Mouse (Mus musculus) mouse embryonic stem cell (cell line): ENCODE measurements at regions not wholly inside any gene's neighbourhood (a gene's known extent, or its start where the extent isn't known, plus 50 kb on each side); places are given as distances from the start of the nearest gene placed in this dataset.

Source experiments
- in situ Hi-C, 2 experiments: fragments of 300-500 bp; cut with MboI; formaldehyde crosslinking; loops; 1 replicate in 1 of 2; 3 replicates in 1 of 2; pipeline ENCODE4 v1.14.3; 2019 to 2020; ENCODE audit warnings: low sequenced_read_pairs in 2 of 2, low pct_unique_long_range_greater_than_20kb in 1 of 2, mixed read lengths in 1 of 2; ENCODE audit not compliant: unreplicated experiment in 1 of 2

DNA sequence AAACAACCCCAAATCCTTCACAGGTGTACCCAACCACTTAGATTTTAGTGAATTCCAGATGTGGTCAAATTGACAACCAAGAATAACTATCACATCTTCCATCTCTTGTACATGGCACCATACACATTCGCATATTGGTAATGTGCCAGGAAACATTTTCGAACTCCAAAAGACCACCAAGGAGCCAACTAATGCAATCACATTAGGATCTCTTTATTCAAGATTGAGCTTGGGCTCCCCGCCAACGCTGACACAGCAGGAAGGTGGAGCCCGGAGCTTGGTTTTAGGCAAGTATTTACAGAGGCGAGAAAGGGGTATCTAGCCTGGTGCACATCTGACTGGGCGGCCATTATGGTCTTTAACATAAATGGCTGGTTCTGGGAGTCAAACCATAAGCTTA, 285.8 kb upstream of the Auts2 start:
- in situ Hi-C loops, result no loop called here

DNA sequence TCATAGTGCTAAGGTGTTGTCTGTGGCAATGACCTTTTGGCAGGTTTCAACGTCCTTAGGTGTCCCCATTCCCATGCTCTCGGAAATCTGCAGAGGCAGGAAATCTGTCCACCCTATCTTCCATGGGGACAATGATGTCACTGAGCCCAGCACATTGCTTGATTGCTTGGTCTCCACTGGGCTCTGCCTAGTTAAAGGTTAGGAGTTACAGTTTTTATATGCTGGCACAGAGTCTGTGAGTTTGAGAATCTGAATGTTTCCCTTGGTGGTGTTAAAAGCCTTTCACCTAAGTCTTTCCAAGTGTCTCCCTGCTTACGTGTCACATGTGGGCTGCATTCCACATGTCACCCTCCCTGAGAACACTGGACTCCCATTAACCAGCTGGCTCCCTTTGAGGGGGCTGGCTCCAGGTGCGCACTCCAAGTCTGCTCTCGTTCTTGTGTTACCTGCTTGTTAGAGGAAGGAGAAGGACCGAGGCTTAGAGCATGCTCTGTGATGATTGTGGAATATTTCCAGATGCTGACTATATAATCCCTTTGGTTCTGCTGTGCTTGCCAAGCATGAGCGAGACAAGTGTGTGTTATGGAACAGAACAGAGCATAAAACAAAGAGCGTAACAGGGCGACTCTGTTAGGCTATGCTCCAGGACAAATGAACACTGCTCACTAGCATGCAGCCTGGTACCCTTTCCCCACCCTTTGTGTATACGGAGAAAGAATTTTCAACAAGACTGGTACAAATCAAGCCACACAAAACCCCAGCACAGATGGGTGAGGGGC, 284.6 kb upstream of the Auts2 start:
- in situ Hi-C loops, result no loop called here

DNA sequence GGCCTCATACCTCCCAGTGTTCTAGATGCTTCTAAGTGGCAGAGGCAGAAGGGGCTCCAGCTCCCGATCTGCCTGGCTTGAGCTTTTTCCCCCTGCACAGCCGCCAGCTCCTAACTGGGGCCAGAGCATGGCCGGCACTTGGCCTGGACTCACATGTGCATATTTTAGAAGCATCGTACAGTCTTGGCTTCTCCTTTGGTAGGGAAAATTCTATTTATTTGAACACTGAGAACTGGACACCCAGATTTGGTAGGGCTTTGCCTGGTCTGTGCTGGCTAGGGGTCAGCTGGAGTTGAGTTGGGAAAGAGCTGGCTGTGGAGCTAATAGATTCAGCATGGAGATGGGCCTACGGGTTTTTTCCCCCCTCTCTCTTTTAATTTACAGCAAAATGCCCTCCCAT, 282.9 kb upstream of the Auts2 start:
- in situ Hi-C loops, result no loop called here

DNA sequence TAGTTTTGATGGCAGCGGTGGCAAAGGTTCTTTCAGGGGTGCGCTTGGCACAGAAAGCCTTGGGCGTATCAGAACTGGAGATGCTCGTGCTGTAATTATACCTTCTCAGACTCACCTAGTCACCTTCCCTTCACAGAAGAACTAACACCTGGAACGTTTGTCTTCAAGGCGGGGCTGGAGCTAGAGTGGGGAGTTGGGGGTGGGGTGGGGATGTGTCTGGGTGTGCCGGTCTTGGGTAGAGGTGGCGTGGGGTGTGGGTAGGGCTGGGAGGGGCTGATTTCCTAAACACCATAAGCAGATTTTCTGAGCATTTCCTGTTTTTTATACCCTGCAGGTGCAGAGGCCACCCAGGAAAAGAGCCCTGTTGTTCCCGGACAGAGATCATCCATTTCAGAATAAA, 274.5 kb upstream of the Auts2 start:
- in situ Hi-C loops, result no loop called here

DNA sequence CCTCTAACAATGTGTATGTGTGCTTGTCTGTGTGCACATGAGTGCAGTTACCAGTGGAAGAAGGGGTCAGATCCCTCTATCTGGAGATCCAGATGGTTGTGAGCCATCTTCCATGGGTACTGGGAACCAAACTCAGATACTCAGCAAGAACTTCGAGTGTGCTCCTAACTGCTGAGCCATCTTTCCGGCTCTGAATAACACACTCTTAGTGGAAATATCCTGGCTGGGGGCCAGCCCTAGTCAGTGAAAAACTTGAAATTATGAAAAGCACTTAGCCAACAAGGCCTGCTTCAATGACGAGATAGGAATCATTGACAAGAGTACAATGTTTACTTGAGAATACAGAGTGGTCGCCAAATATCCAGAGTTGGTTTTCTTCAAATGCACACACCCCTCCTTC, 266.0 kb upstream of the Auts2 start:
- in situ Hi-C loops, result no loop called here

DNA sequence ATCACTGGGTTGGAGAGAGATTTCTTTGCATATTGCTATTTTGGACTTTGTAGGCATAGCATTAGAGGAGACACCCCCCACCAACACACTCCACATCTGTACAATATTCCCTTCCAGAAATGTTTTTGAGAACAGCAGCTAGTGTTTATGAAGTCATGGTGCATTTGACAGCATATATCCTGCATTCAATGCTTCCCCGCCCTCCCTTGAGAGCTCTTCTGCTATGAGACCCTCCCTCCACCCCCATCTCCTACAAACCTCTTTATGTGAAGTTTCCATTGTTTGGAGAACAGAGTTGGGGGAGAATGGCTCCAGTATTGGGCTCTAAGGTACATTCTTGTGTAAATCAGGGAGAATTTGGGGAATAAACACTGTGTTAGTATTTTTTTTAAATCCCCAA, 252.9 kb upstream of the Auts2 start:
- in situ Hi-C loops, result no loop called here

DNA sequence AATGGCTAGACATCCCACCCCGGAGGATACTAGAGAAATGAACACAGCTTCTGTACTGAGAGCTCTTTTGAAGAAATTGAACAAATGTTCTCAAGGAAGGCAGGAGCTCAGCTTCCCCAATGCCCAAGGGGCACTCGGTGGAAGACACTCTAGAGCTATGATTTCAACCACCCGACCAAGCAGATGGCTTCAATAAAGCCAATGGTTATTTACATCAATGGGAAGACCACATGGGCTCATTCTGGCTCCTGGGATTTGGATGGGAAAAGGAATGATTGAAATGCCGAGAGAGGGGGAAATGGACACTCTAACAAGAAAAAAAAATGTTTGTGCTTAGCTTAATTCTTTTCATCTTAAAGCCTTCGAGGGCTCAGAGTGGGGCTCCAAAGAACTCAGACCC, 249.3 kb upstream of the Auts2 start:
- in situ Hi-C loops, result no loop called here

DNA sequence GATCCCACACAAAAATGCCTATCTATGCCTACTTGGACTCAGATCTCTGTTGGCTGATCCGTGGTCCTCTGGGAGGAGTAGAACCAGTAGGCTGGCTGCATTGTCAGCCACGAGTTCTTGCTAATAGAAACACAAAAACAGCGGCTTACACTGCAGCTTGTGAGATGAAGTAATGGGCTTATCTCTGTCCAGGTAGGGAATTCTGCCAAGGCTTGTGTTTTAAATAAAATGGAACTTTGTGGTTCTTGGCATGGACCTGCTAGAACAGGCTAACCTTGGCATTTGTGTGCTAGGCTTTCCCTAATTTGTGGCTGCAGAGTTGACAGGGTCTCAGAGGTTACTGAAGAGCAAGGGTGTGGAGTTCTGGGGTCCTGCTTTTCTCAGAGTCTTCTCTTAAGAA, 242.1 kb upstream of the Auts2 start:
- in situ Hi-C loops, result no loop called here

DNA sequence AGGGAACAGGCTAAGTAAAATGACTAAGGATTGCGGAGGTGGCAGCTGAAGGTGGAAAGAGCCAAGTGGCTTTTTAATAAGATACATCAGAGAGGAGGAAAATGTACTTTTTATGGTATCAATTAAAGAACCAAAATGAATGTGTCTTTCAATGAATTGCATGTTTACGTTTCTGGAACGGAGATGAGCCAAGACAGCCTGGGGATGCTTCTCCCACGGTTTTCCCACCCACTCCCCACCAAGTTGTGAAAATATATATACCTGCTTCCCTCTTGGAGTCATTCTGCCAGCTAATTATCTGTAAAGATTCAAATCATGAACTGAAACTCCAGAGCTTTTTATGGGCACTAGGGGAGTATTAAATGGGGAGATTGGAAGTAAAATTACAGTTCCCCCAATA, 241.6 kb upstream of the Auts2 start:
- in situ Hi-C loops, result no loop called here

DNA sequence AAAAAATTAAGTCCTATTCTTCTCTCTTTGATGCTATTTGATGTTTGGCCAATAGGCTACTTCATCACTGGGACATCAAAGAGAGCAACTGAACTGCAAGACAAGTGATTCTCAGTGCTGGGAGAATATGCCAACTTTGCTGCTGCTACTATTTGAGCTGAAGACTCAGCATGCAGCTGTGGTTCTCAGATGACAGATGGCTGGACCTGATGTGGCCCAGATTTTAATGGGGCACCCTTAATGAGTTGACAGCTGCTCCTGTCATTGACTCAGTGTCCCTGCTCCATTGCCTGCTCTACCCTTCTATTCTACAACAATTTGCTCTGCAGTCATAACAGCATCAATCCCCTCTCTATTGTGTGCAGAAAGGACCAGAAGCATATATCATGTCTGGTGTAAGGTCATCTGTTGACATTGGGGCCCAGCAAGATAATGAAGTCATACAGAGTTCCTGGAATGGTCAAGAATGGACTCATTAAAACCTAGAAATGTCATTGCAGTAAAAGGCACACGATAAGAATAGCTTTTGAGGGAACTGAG, 231.1 kb upstream of the Auts2 start:
- in situ Hi-C loops, result no loop called here

DNA sequence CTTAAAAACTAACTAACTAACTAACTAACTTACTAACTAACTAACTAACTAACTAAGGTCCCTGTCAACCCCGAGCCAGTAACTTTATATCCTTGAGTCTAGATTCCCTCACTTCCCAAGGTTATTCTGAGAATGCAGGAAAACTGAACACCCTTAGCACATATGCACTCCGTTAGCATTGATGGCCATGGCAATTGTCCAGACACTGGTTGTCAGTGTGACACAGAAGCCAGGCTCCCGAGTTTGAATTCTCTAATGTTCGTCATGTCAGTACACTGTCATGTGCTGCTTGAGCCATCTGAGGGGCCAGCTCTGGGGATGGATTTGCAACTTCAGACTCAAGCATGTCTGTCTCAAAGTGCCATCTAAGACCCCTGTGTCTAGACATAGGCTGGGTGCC, 217.3 kb upstream of the Auts2 start:
- in situ Hi-C loops, result no loop called here

DNA sequence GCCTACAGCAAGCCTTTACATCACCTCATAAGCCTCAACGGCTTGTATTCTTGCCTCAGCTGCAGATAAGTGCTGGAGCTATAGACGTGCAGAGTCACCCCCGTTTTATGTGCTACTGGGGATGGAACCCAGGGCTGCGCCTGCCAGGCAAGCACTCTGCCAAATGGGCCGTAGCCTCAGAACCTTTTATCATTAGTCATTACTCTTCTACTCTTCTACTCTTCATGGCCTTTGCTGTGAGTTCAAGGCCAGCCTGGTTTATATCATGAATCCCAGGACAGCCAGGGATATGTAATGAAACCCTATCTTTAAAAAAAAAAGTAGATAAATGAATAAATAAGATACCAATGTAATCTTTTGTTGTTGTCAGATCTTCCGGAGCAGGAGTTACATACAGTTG, 216.6 kb upstream of the Auts2 start:
- in situ Hi-C loops, result no loop called here

DNA sequence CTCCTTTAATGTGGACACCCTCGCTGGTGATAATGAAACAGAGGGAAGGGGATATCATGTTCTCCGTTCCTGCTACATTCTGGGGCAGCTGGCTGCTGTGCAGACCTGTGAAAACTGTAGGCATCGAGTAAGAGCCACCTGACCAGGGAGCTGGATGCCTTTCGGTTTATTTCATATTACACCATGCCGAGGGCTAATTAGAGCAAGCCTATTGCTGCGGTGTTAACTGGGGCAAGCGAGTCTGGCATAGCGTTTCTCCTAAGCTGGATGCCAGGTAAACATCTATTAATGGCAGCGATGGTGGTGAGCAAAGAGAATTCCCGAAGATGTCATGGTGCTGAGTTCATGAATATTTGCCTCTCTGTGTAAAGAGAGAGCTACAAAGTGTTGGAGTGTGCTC, 215.8 kb upstream of the Auts2 start:
- in situ Hi-C loops, result no loop called here

DNA sequence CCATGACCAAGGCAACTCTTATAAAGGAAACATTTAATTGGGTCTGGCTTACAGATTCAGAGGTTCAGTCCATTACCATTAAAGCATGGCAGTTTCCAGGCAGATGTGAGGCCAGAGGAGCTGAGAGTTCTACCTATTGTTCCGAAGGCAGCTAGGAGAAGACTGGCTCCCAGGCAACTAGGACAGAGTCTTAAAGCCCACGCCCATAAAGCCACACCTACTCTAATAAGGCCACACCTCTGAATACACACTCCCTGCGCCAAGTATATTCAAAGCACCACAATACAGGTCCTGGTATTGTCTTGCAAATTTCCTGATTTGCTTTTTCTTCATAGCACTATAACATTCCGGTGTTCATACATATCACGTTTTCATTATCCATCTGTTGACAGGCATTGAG, 194.8 kb upstream of the Auts2 start:
- in situ Hi-C loops, result no loop called here

DNA sequence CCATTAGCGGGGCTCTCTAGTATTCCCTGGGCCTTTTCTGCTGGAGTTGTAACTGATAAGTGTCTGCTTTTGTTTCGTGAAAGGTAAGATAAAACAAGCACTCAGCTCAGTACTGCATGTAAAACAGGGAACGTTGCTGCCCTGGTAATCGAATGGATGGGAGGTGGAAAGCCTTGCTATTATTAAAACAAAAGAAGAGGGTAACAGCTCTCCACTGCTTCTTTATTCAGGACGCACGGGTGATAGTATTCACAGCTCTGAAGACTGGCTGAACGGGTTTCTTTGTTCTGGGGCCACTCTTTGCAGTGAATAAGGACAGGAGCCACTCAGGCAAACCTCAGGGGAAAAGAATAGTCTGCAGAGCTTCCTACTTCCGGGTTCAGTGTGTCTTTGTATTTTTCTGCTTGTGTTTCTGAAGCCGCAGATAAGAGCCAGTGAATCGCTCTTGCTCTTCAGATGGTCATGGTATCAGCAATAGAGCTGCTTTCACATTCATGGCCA, 185.6 kb upstream of the Auts2 start:
- in situ Hi-C loops, result no loop called here

DNA sequence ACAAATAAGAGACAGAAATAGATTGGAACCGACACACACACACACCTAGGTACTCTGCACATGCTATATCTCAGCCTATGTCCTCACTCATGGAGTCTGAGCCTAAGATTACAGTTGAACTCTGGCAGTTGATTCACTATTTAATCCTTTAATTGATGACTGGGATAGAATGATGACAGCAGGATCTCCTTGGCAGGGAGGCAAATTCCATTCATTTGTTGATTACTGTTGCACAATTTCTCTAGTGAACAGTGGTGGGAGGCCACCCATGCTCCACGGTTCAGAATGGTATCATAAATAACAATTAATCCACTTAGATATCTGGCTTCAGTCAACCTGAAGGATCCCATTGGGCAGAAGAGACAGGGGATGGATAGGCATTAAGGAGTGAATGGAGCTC, 181.3 kb upstream of the Auts2 start:
- in situ Hi-C loops, result no loop called here

DNA sequence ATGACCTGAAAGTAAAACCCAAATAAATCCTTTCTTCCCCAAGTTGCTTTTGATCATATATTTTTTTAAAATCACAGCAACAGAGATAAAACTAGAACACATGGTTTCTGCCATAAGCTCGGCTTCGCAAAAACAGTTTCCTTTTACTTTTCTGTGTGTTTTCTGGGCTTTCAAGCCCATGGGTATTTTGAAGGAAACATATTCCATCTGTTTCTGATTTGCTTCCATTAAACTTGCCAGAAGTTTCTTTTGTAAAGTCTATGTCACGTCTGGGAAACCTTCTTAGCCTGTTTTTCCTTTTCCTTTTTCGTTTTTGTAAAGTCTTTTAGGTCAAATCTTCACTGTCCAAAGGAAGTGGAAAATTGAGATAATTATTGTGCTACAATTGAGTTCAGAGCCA, 167.2 kb upstream of the Auts2 start:
- in situ Hi-C loops, result no loop called here

DNA sequence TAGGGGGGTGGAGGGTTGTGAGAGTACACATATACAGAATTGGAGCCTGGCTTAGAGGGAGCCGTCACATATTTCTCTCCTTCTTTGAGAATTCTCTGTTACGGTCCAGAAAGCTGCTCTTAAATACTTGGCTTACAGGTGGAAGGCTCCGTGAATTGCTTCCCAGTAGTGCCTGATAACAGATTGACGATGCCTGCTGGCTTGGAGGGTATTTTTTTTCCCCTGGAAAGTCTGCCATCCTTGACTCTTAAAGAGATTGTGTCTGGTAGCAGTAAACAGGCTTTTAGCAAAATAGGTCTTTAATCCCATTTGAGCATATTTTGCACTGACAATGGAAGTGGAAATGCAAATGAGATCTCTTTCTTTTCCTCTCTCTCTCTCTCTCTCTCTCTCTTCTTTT, 164.4 kb upstream of the Auts2 start:
- in situ Hi-C loops, result no loop called here

DNA sequence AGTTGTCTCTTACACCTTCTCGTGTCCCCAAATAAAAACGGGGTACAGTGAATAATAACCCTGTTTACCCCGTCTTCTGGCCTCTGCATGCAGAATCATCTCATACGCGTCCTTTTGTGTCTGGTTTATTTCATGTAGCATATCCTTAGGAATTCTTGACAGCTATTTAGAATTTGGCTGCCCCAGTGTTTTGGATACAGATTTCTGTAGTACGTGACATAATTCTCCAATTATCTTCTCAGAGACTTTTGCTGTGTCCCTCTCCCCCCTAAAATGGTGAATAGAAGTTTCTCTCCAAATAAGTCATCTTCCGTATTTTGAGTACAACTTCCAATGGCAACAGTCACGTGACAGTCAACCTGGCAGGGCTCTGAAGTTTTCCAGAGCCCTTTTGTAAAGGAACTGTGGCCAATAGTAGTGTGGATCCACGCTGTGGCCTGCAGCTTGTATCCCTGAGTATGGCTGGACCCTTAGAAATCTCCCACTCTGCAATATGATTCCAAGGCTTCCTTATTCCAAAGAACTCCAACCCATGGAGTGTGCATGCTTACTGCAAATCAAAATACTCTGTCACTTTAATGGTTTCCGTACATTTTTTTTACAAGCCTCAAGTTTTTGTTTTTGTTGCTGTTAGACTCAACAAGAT, 160.4 kb upstream of the Auts2 start:
- in situ Hi-C loops, result no loop called here

DNA sequence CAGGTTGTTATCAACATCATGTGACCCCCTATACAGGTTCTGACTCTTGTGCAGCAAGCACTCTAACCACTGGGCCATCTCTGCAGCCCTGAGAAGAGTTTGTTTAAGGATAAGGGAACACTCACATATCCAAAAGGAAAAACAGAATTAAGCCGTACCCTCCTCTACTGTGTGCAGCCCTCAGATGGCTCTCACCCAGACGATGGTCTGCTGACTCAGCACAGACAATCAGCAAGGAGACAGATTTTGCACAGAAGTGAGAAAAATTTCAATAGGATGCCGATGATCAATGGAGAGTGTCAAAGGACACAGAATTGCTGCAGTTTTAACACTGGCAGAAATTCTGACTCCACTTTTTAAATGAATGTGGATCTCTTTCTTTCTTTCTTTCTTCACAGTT, 159.4 kb upstream of the Auts2 start:
- in situ Hi-C loops, result no loop called here
